Mouse (Mus musculus): ENCODE measurements at regions not wholly inside any gene's neighbourhood (a gene's known extent, or its start where the extent isn't known, plus 50 kb on each side); places are given as distances from the start of the nearest gene placed in this dataset.

GRCm38 (mm10) chr14:58253369-58253968, 183.1 kb downstream of the Fgf9 start:
- no peaks in the 10 kb centered on the region for H3K36me3 ChIP-seq (ENCODE audit: insufficient read depth, low read length)
- no peak overlapping the region for H3K4me3 ChIP-seq (replicated peaks; ENCODE audit: low read depth, low read length)
- no peaks in the 10 kb centered on the region; the same call in 1 of the 2 replicates for H3K4me1 ChIP-seq (replicated peaks; ENCODE audit: insufficient read depth, low read length)
- H3K4me2 ChIP-seq (ENCODE audit: low read length): no peak overlapping the region
- 31% methylated on average over 3 of the region's 3 CpGs for WGBS
- H3K9ac ChIP-seq (ENCODE audit: low read depth, low read length): no peak overlapping the region
- no peak for TF ChIP-seq CTCF (IDR thresholded peaks at IDR 0.05; ENCODE audit: low read depth)
- H3K9me3 ChIP-seq (replicated peaks; ENCODE audit: low read length): no peaks in the 10 kb centered on the region
- H3K27ac ChIP-seq: peak overlapping the region; percentile 25; the same call in 1 of the 2 replicates
- DNase-seq (ENCODE audit: low spot score) (peak; percentile 75), ATAC-seq (replicated peaks; ENCODE audit: low FRiP score, low read depth) (peak; percentile 72)
- H3K27me3 ChIP-seq (ENCODE audit: insufficient read depth, low read length): no peaks in the 10 kb centered on the region

GRCm38 (mm10) chr14:58225869-58226268, 155.5 kb downstream of the Fgf9 start:
- 85% methylated on average over 1 of the region's 1 CpGs for WGBS
- H3K36me3 ChIP-seq (ENCODE audit: insufficient read depth, low read length): no peaks in the 10 kb centered on the region
- H3K9me3 ChIP-seq (replicated peaks; ENCODE audit: low read length): no peaks in the 10 kb centered on the region
- no peaks in the 10 kb centered on the region for H3K4me1 ChIP-seq (replicated peaks; ENCODE audit: insufficient read depth, low read length)
- H3K27ac ChIP-seq: no peak overlapping the region
- no peak overlapping the region for H3K9ac ChIP-seq (ENCODE audit: low read depth, low read length)
- no peak for DNase-seq (ENCODE audit: low spot score)
- TF ChIP-seq CTCF (IDR thresholded peaks at IDR 0.05; ENCODE audit: low read depth): peak; percentile 29; the same call in 1 of the 2 replicates
- no peak overlapping the region for H3K4me3 ChIP-seq (replicated peaks; ENCODE audit: low read depth, low read length)
- ATAC-seq (replicated peaks; ENCODE audit: low FRiP score, low read depth): no peak
- no peak overlapping the region for H3K4me2 ChIP-seq (ENCODE audit: low read length)
- H3K27me3 ChIP-seq (ENCODE audit: insufficient read depth, low read length): no peaks in the 10 kb centered on the region

GRCm38 (mm10) chr14:58224419-58224818, 154.1 kb downstream of the Fgf9 start:
- WGBS: 93% methylated on average over 3 of the region's 3 CpGs
- H3K27me3 ChIP-seq (ENCODE audit: insufficient read depth, low read length): no peaks in the 10 kb centered on the region
- H3K9me3 ChIP-seq (replicated peaks; ENCODE audit: low read length): no peaks in the 10 kb centered on the region
- H3K27ac ChIP-seq: no peak overlapping the region
- H3K36me3 ChIP-seq (ENCODE audit: insufficient read depth, low read length): no peaks in the 10 kb centered on the region
- H3K4me3 ChIP-seq (replicated peaks; ENCODE audit: low read depth, low read length): no peak overlapping the region
- no peaks in the 10 kb centered on the region for H3K4me1 ChIP-seq (replicated peaks; ENCODE audit: insufficient read depth, low read length)
- ATAC-seq (replicated peaks; ENCODE audit: low FRiP score, low read depth): no peak
- TF ChIP-seq CTCF (IDR thresholded peaks at IDR 0.05; ENCODE audit: low read depth): no peak
- H3K9ac ChIP-seq (ENCODE audit: low read depth, low read length): no peak overlapping the region
- H3K4me2 ChIP-seq (ENCODE audit: low read length): no peak overlapping the region
- no peak for DNase-seq (ENCODE audit: low spot score)

GRCm38 (mm10) chr14:58208401-58208800, 138.1 kb downstream of the Fgf9 start:
- no peak for ATAC-seq (replicated peaks; ENCODE audit: low FRiP score, low read depth)

GRCm38 (mm10) chr14:58202607-58203295, 132.4 kb downstream of the Fgf9 start:
- no peak for ATAC-seq (replicated peaks; ENCODE audit: low FRiP score, low read depth)
- no peaks in the 10 kb centered on the region for H3K27me3 ChIP-seq (ENCODE audit: insufficient read depth, low read length)
- no peak overlapping the region for H3K27ac ChIP-seq
- WGBS: 67% methylated on average over 6 of the region's 6 CpGs
- DNase-seq (ENCODE audit: low spot score): no peak
- no peak overlapping the region for H3K9ac ChIP-seq (ENCODE audit: low read depth, low read length)
- H3K4me2 ChIP-seq (ENCODE audit: low read length): no peak overlapping the region
- H3K9me3 ChIP-seq (replicated peaks; ENCODE audit: low read length): no peaks in the 10 kb centered on the region
- H3K36me3 ChIP-seq (ENCODE audit: insufficient read depth, low read length): no peaks in the 10 kb centered on the region
- no peak overlapping the region for H3K4me3 ChIP-seq (replicated peaks; ENCODE audit: low read depth, low read length)
- H3K4me1 ChIP-seq (replicated peaks; ENCODE audit: insufficient read depth, low read length): no peaks in the 10 kb centered on the region
- no peak for TF ChIP-seq CTCF (IDR thresholded peaks at IDR 0.05; ENCODE audit: low read depth)

More at GRCm38 (mm10) chr14:58208401-58208800, 138.1 kb downstream of the Fgf9 start:
- Histone ChIP-seq H3K4me2 (ENCODE audit: low read length) (no peak overlapping the region), H3K4me1 (replicated peaks; ENCODE audit: insufficient read depth, low read length) (no peaks in the 10 kb centered on the region), H3K4me3 (replicated peaks; ENCODE audit: low read depth, low read length) (no peak overlapping the region), H3K9me3 (replicated peaks; ENCODE audit: low read length) (no peaks in the 10 kb centered on the region), H3K27me3 (ENCODE audit: insufficient read depth, low read length) (no peaks in the 10 kb centered on the region), H3K9ac (ENCODE audit: low read depth, low read length) (no peak overlapping the region), H3K27ac (no peak overlapping the region), H3K36me3 (ENCODE audit: insufficient read depth, low read length) (no peaks in the 10 kb centered on the region)
- TF ChIP-seq CTCF (IDR thresholded peaks at IDR 0.05; ENCODE audit: low read depth): no peak
- WGBS: 81% methylated on average over 1 of the region's 1 CpGs
- no peak for DNase-seq (ENCODE audit: low spot score)

- ATAC-seq (replicated peaks; ENCODE audit: low FRiP score, low read depth) (no peak), DNase-seq (ENCODE audit: low spot score) (peak; percentile 6)
- no peaks in the 10 kb centered on the region for H3K36me3 ChIP-seq (ENCODE audit: insufficient read depth, low read length)
- H3K4me1 ChIP-seq (replicated peaks; ENCODE audit: insufficient read depth, low read length): no peaks in the 10 kb centered on the region
- TF ChIP-seq CTCF (IDR thresholded peaks at IDR 0.05; ENCODE audit: low read depth): no peak
- H3K4me2 ChIP-seq (ENCODE audit: low read length): no peak overlapping the region
- no peak overlapping the region for H3K4me3 ChIP-seq (replicated peaks; ENCODE audit: low read depth, low read length)
- WGBS: 63% methylated on average over 15 of the region's 15 CpGs
- H3K9ac ChIP-seq (ENCODE audit: low read depth, low read length): no peak overlapping the region
- no peak overlapping the region for H3K27ac ChIP-seq
- no peaks in the 10 kb centered on the region for H3K27me3 ChIP-seq (ENCODE audit: insufficient read depth, low read length)
- H3K9me3 ChIP-seq (replicated peaks; ENCODE audit: low read length): no peaks in the 10 kb centered on the region
Measured at GRCm38 (mm10) chr14:58189948-58190347, 119.6 kb downstream of the Fgf9 start.

Data from kidney, postnatal 0 days (tissue).